Mouse (Mus musculus): ENCODE data around the gene Gm42517.

- TF ChIP-seq POLR2A (IDR thresholded peaks at IDR 0.05; ENCODE audit: low read depth, low read length) (no peak), EP300 (IDR thresholded peaks at IDR 0.05; ENCODE audit: low read length) (no peak)
Measured at GRCm38 (mm10) chr5:108349511-108350148, 18.1 kb downstream of the Gm42517 start.

Data from CH12.LX (cell line).